Mouse (Mus musculus) frontal cortex, postnatal 25 days (tissue): ENCODE measurements around the gene Cacnb4.

Experiments
- DNase-seq, 2 experiments: peaks; one replicate each; pipeline ENCODE4 v3.0.0; 2022; ENCODE audit warnings: low spot score in 2 of 2

The Cacnb4 gene

DNA sequence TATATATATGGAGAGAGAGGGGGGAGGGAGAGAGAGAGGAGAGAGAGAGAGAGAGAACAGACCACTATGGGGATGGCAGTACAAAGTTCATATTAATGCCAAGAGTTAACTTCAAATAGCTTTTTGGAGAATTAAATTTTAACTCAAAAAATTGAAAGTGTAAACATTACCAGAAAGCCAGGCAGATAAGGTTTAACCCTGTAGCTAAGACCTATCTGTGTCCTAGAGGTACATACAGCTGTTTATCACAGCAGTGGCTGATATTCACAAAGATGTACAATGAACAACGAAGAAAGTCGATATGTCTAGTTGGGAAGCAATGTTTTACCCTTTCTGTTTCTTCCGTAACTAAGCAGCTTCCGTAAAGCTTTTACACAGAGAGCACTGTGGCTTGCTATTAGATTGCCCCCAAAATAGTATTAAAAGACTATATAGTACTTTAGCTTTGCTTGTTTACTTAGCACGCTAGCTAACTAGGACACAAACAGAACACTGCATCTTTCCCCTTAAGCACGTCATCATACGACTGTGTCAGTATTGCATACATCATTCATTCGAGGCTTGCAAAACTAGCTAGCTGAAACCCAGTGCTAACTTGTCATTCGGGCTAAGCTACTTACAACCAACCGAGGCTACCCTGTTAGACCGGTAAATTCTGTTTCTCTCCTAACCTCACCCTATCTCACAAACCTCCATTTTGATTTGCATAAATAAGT, 72.5 kb downstream of the Cacnb4 start:
- no peak for DNase-seq

GRCm38 (mm10) chr2:52603421-52603820, 73.2 kb downstream of the Cacnb4 start:
- DNase-seq = no peak

DNA sequence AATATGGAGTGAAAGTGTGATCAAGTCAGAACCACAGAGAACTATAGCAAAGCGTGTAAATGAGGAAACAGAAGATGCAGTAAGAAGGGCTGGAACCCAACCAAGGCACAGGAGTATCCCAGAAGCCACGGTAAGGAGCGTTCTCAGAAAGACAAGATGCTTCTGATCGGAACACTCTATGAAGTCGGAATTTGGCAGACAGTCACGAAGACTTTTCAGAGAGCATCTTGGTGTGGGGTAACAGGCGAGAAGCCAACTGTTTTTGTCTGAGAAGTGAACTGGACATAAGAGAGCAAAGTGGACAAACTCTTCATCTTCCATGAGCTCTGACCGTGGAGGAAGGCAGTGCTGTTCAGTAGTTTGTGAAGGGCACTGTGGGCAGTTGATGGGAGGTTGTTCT, 73.7 kb downstream of the Cacnb4 start:
- no peak for DNase-seq

DNA sequence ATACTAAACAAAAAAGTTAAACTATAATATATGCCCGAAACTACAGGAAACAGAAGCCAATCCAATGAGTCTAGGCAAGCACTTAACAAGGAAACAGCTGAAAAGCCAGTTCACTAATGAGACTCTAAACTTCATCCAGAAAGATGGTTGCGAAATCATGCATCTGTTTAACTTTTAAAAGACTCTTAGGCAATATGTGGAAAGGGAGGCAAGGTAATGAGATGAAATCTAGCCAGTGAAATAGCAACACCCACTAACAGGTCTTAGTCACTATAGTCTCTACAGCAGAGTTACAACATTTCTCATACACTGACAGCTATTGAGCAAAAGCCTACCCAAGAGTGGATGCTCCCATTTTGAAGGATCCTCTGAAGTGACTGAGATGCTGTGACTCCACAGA, 74.4 kb downstream of the Cacnb4 start:
- DNase-seq = no peak

GRCm38 (mm10) chr2:52597511-52597910, 79.1 kb downstream of the Cacnb4 start:
- no peak for DNase-seq

DNA sequence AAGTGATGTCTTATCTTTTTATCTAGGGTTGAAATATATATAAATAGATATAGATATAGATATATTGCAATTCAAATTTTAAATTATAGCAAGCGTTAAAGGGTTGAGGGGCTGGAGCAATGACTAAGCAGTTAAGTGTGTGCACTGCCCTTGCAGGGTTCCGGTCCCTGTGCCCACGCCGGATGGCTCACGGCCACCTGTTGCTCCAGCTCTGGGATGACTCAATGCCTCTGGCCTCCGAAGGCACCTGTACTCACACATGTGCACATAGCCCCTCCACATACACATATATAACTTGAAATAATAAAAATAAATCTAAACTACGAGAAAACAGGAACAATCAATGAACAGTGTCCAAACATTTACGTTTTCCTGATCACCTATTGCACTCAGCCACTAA, 82.8 kb downstream of the Cacnb4 start:
- no peak for DNase-seq

DNA sequence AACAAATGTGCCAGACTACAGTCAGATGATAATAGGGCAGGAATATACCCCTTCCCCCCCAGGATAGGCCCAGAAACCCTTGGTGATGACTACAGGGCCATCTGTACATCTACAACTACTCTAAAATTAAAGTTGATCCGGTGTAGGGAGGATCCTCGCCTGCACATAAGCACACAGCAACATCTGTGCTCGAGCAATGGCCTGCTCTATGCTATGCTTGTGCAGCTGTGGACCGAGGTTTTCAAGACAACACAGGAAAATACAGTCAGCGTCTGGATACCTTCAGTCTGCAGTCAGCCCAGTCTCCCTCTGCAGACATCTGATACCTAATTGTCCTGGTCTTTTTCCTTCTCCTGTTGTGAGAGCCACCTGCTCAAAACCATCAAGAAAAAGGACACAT, 83.4 kb downstream of the Cacnb4 start:
- DNase-seq = no peak

- peak; percentile 56 to 76 for DNase-seq
Measured at GRCm38 (mm10) chr2:52590970-52591347, 85.7 kb downstream of the Cacnb4 start.

GRCm38 (mm10) chr2:52590340-52590969, 86.2 kb downstream of the Cacnb4 start:
- DNase-seq = peak in 1 of 2 experiments; percentile 19

GRCm38 (mm10) chr2:52589514-52589913, 87.1 kb downstream of the Cacnb4 start:
- no peak for DNase-seq

DNA sequence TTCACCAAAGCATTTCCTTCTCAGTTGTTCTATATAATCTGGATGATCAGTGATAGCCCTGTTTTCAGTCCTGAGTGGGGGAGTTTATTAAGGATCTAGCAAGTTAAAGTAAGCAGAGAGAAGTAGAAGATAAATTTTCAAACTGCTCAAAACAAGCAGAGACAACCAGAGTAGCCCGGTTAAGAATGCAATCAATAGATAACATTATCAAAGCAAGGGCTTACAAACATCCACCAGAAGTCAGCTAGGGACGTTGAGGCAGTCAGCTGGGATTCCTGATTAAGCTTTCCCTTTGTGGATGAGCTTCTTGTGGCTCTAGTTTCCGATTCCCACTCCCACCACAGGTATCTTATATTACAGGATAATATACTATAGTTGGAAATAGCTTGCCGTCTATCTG, 91.2 kb downstream of the Cacnb4 start:
- DNase-seq = no peak

GRCm38 (mm10) chr2:52581132-52581781, 95.4 kb downstream of the Cacnb4 start:
- DNase-seq = no peak

DNA sequence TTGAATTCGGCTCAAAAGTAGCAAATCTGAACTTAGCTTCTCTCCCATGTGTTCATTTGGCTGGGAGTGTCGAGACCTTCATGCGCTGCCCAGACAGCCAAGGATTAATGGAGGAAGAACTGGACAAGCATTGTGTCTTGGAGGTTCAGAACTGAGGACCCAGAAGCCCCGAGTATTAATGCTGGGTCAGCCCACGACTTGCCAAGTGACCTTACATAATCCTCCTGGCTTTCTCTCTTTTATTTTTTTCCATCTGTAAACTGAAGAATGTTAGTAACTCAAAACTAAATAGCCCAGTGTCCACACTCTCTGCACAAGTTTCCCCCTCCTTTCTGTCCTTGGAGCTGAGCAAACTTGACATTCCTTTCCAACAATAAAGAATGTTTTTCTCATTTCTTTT, 95.9 kb downstream of the Cacnb4 start:
- no peak for DNase-seq

DNA sequence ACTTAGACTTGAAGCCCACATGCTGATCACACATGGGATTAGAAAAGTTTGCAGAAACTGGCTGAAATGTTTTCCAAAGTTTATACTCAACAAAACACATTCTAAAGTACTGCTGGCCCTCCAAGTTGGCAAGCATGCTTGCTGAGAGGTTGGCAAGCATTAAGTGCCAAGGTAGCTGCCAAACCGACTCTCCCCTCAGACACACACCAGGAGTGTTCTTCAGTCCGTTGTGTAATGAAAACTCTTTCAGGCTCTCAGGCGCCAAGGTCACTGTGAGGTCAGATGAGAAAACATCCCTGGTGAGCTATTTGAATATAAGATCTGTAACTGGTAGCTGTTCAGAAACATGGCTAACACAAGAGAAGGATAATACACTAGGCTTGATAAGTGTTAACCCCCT, 97.8 kb downstream of the Cacnb4 start:
- DNase-seq = no peak

DNA sequence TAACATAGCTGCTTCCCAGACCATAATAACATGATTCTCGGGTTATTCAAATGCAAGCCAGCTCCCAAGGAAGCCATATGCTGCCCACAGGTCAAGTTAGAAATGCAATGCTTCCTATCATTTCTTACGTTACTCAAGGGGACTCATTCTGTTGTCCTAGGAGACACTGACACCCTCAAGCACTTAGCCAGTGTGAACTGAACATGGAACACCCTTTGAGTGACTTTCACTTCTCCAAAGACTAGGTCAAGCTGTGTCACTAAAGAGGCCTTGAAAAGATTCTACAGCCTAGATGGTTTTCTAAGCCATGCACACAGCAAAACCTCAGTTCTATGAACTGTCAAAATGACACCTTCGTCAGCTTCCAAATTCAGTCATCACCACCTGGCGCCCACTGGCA, 98.9 kb downstream of the Cacnb4 start:
- DNase-seq = no peak

- DNase-seq = no peak
Measured at GRCm38 (mm10) chr2:52576546-52576945, 100.1 kb downstream of the Cacnb4 start.

DNA sequence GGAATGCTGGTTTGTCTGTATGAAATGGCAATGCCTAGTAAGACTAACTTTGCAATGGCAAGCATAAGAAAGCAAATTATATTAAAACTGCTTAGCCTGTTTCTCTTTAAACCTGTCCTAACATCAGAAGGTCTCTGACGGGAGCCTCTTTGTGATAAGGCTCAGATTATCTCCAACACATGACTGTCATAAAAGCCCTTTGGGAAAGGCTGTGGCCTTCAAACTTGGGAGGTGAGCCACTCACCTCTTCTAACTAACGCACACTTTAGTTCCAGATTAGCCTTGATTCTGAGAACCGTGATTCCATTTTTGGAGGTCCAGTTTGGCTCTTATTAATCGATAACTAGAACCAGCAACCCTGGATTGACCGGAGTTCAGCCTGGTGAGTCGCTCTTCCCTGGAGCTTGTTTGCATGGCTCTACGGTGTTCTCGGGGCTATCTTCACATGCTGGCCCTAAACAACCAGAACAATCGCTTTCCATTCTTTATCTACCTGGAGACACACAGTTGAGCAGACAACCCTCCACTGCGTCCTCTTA, 100.9 kb downstream of the Cacnb4 start:
- DNase-seq = no peak

- no peak for DNase-seq
Measured at GRCm38 (mm10) chr2:52574929-52575328, 101.7 kb downstream of the Cacnb4 start.

DNA sequence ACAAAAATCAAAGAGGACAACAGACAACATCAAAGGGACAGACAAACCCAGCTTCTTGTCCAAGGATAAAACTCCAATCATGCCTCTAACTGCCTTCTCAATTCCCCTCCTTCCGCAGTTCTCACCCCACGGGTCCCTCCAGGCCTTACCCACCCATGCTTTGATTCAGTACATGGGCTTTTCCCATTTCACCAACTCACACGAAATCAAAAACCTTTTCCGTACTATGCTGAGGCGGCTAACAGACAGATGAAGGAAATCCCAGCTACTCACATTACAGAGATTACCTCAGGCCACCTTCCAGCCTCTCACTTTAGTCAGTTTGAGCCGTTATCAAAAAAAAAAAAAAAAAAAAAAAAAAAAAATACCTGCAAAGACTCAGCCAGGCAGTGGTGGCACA, 104.4 kb downstream of the Cacnb4 start:
- no peak for DNase-seq

DNA sequence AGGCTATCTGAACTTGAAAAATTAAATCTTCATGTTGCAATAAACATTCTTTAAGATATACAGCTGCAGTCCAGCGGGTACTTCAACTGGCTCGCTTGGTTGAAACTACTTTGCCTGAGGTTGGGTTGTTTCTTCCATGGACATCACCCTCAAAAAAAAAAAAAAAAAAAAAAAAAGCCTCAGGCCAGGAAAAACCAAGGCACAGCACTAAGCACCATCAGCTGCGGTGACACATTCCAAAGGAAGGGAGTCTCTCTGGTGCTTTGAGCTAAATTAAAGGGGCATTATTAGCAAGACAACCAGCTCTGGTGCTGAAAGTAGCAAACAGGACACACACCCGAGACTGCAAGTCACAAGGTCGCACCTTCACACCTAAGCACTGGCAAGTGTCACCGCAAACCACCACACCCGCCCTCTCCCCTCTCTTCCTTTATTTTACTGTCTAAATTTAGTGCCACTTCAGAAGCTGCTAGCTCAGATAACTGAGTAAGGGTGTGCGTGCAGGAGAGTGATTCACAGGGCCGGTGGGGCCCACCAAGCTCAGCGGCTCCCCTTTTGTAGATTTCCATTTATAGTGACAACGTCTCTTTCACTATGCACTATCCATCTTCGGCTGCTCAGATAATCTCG, 105.2 kb downstream of the Cacnb4 start:
- DNase-seq = no peak

DNA sequence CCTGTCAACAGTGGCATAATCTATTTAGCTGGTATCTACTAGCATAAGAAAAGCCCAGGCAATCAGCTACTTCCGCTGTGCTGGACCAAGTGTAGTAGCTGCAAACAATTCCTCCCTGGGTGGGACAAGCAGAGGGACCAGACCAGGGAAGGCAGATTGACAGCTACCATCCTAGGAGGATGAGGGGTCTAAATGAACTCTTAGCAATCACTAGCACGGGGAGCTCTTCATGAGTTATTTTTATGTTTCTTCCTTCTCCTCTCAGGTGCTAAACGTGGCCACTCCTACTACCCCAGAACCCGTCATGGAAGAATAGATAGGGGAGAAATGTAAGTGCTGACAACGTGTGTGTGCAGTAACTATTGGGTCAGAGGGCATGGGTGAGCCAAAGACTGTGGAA, 105.8 kb downstream of the Cacnb4 start:
- DNase-seq = no peak

- no peak for DNase-seq
Measured at GRCm38 (mm10) chr2:52570171-52570570, 106.5 kb downstream of the Cacnb4 start.
